Mouse (Mus musculus) CH12.LX (cell line): Measurements from ENCODE around the gene Emc7. TPM values are rescaled to one million over a fixed set of nuclear protein-coding genes. Genes with fewer than 3 reads are reported as not detected.
A peak's percentile ranks its signal among the peaks of the same experiment; 100 is the strongest.

Experiments
- DNase-seq: peaks from one replicate; pipeline ENCODE4 v3.0.0-alpha.2; 2013; ENCODE audit errors: extremely low read depth
- H3K27ac ChIP-seq: 2 replicates; pipeline ENCODE4 v1.5.1; 2012; ENCODE audit warnings: low read depth, mild to moderate bottlenecking, control low read depth, moderate library complexity; ENCODE audit not compliant: insufficient read depth
- H3K27me3 ChIP-seq: replicated peaks from 2 replicates; pipeline ENCODE3; 2012; ENCODE audit warnings: inconsistent platforms
- H3K36me3 ChIP-seq, 2 experiments: replicated peaks in 1 of 2; 2 replicates each; pipeline versions ENCODE3 to v1.6.1; 2012; ENCODE audit warnings: inconsistent platforms in 1 of 2, low read length in 1 of 2, mild to moderate bottlenecking in 1 of 2, mixed read lengths in 1 of 2, moderate library complexity in 1 of 2; ENCODE audit not compliant: control insufficient read depth in 1 of 2, insufficient read depth in 1 of 2
- H3K4me1 ChIP-seq, 2 experiments: 2 replicates each; pipeline ENCODE4 v1.6.1; 2012; ENCODE audit warnings: inconsistent platforms in 1 of 2, moderate library complexity in 1 of 2; ENCODE audit not compliant: insufficient read depth in 2 of 2, control insufficient read depth in 1 of 2
- H3K4me2 ChIP-seq: 2 replicates; pipeline ENCODE4 v1.6.1; 2012; ENCODE audit warnings: low read depth, mild to moderate bottlenecking, control low read depth; ENCODE audit not compliant: poor library complexity, insufficient read depth, severe bottlenecking
- H3K4me3 ChIP-seq, 3 experiments: fragments of 150-350 bp in 1 of 3; sonication (generic) in 1 of 3; replicated peaks in 1 of 3; 2 replicates each; pipeline versions ENCODE3 to v1.5.1; 2011 to 2012; ENCODE audit warnings: low read depth in 2 of 3, low read length in 2 of 3, mild to moderate bottlenecking in 2 of 3, moderate library complexity in 2 of 3, control low read depth in 1 of 3, improper control_type of control experiment in 1 of 3, inconsistent platforms in 1 of 3, mixed read lengths in 1 of 3; ENCODE audit not compliant: poor library complexity in 1 of 3
- H3K79me2 ChIP-seq: replicated peaks from 2 replicates; pipeline ENCODE4 v1.6.1; 2012; ENCODE audit warnings: mild to moderate bottlenecking, moderate library complexity; ENCODE audit not compliant: control insufficient read depth, poor library complexity, insufficient read depth, severe bottlenecking; ENCODE audit errors: extremely low read depth
- H3K9ac ChIP-seq: 2 replicates; pipeline ENCODE4 v1.6.1; 2012; ENCODE audit warnings: low read depth, mild to moderate bottlenecking, control low read depth, moderate library complexity; ENCODE audit not compliant: insufficient read depth
- H3K9me3 ChIP-seq: replicated peaks from 2 replicates; pipeline ENCODE3; 2012; ENCODE audit warnings: low read length, inconsistent platforms, mixed read lengths
- CHD1 ChIP-seq: IDR thresholded peaks from 2 replicates; pipeline ENCODE4 v1.6.1; 2012; ENCODE audit warnings: low read depth, low read length, improper control_type of control experiment, inconsistent platforms
- CHD2 ChIP-seq: IDR thresholded peaks from 2 replicates; pipeline ENCODE4 v1.6.1; 2011; ENCODE audit warnings: low read length, improper control_type of control experiment
- CTCF ChIP-seq, 2 experiments: IDR thresholded peaks in 1 of 2; conservative IDR thresholded peaks in 1 of 2; 2 replicates each; pipeline ENCODE4 v1.5.1; 2011 to 2012; ENCODE audit warnings: low read depth in 2 of 2, low read length in 2 of 2, improper control_type of control experiment in 1 of 2, inconsistent platforms in 1 of 2, mild to moderate bottlenecking in 1 of 2, moderate library complexity in 1 of 2
- E2F4 ChIP-seq: IDR thresholded peaks from 2 replicates; pipeline ENCODE4 v1.6.1; 2011; ENCODE audit warnings: low read depth, low read length, improper control_type of control experiment; ENCODE audit not compliant: insufficient replicate concordance
- ELF1 ChIP-seq: IDR thresholded peaks from 2 replicates; pipeline ENCODE4 v1.6.1; 2014; ENCODE audit warnings: low read depth, mild to moderate bottlenecking, inconsistent platforms, low read length, improper control_type of control experiment
- JUN ChIP-seq: IDR thresholded peaks from 2 replicates; pipeline ENCODE4 v1.6.1; 2011; ENCODE audit warnings: low read depth, mild to moderate bottlenecking, low read length, improper control_type of control experiment, moderate library complexity; ENCODE audit not compliant: insufficient read depth
- JUND ChIP-seq: conservative IDR thresholded peaks from 2 replicates; pipeline ENCODE4 v1.6.1; 2011; ENCODE audit warnings: low read depth, low read length, improper control_type of control experiment
- KAT2A ChIP-seq: IDR thresholded peaks from 2 replicates; pipeline ENCODE4 v1.6.1; 2012; ENCODE audit warnings: low read length, improper control_type of control experiment, inconsistent platforms; ENCODE audit not compliant: insufficient replicate concordance
- MAFK ChIP-seq: IDR thresholded peaks from 2 replicates; pipeline ENCODE4 v1.6.1; 2011; ENCODE audit warnings: low read length, improper control_type of control experiment; ENCODE audit not compliant: insufficient replicate concordance
- MAZ ChIP-seq: IDR thresholded peaks from 2 replicates; pipeline ENCODE4 v1.6.1; 2012; ENCODE audit warnings: low read depth, mild to moderate bottlenecking, inconsistent platforms, low read length, improper control_type of control experiment, moderate library complexity
- MYC ChIP-seq: IDR thresholded peaks from 2 replicates; pipeline ENCODE4 v1.6.1; 2011; ENCODE audit warnings: low read depth, mild to moderate bottlenecking, improper control_type of control experiment, low read length
- POLR2A ChIP-seq: IDR thresholded peaks from 2 replicates; pipeline ENCODE4 v1.6.1; 2011; ENCODE audit warnings: low read depth, mild to moderate bottlenecking, improper control_type of control experiment, low read length
- RAD21 ChIP-seq: IDR thresholded peaks from 2 replicates; pipeline ENCODE4 v1.6.1; 2011; ENCODE audit warnings: low read depth, mild to moderate bottlenecking, low read length, improper control_type of control experiment, moderate library complexity
- SIN3A ChIP-seq: IDR thresholded peaks from 2 replicates; pipeline ENCODE4 v1.6.1; 2012; ENCODE audit warnings: low read length, improper control_type of control experiment, inconsistent platforms
- SMC3 ChIP-seq: IDR thresholded peaks from 2 replicates; pipeline ENCODE4 v1.6.1; 2011; ENCODE audit warnings: low read depth, low read length, improper control_type of control experiment
- ZNF384 ChIP-seq: IDR thresholded peaks from 2 replicates; pipeline ENCODE4 v1.6.1; 2012; ENCODE audit warnings: low read depth, low read length, improper control_type of control experiment, inconsistent platforms
- dilution Hi-C: fragments of 300-500 bp; cut with MboI; formaldehyde crosslinking; loops from 2 replicates; pipeline ENCODE4 v1.14.3; 2020; ENCODE audit warnings: low sequenced_read_pairs; ENCODE audit not compliant: extremely low pct_unique_long_range_greater_than_20kb, extremely low pct_ligation_motif_present
- in situ Hi-C: fragments of 300-500 bp; cut with MboI; formaldehyde crosslinking; loops from 3 replicates; pipeline ENCODE4 v1.14.3; 2019; ENCODE audit warnings: low sequenced_read_pairs, low pct_ligation_motif_present, low pct_unique_long_range_greater_than_20kb, mixed read lengths
- polyA plus RNA-seq: library from polyadenylated mRNA; unstranded; fragments of >175 nt; gene quantifications from 2 replicates; pipeline ENCODE4 v1.2.1, GENCODE M21; 2012; ENCODE audit warnings: low read depth; ENCODE audit not compliant: insufficient read length
- total RNA-seq, 2 experiments: library from RNA; depleted of rRNA; stranded (reverse); fragments of 300-350 nt in 1 of 2; fragments of >200 nt in 1 of 2; gene quantifications; 2 replicates each; pipeline ENCODE4 v1.2.3; 2012 to 2014

The Emc7 gene
- total and polyA plus RNA-seq, 3 experiments, result 16.5 to 26.6 (median 25.6) TPM

DNA sequence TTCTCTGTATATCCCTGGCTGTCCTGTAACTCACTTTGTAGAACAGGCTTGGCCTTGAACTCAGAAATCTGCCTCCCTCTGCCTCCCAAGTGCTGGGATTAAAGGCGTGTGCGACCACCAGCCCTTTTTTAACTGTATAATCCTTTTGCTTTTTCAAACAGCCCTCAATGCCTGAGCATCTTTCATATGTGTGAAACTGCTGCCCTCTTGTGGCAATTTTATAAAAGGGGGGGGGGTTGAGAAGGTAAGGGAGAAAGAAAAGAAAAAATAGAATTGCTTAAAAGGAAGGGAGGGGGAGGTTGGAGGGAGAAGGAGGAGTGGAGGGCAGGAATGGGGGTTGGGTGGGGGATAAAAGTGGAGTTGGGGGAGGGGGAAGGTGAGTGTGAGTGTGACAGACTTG lies 26.8 kb downstream of the Emc7 start:
- no peaks in the 10 kb centered on the region for H3K36me3 ChIP-seq
- no peaks in the 10 kb centered on the region for H3K4me1 ChIP-seq
- TF ChIP-seq MYC, result no peak
- peak in 1 of 2 experiments; percentile 81; a peak in 2 of 4 replicates for TF ChIP-seq CTCF (conservative IDR thresholded peaks at IDR 0.05 in 1 of 2, IDR thresholded peaks at IDR 0.05 in 1 of 2; ENCODE audit: low read depth in 2 of 2, low read length in 2 of 2)
- TF ChIP-seq RAD21, result peak; percentile 75
- TF ChIP-seq ZNF384, result peak; percentile 68
- no peak for TF ChIP-seq POLR2A
- no peak for TF ChIP-seq SIN3A
- TF ChIP-seq ELF1, result no peak
- peak; percentile 61 for TF ChIP-seq SMC3
- TF ChIP-seq JUND, result no peak
- TF ChIP-seq KAT2A, result no peak
- TF ChIP-seq CHD2, result no peak
- peak; percentile 97 for TF ChIP-seq MAZ
- no peak for TF ChIP-seq MAFK
- no peak for TF ChIP-seq CHD1
- no peak for TF ChIP-seq E2F4
- TF ChIP-seq, all 38 proteins: peak for 5
- Histone ChIP-seq H3K4me3 (no peak overlapping the region), H3K9ac (no peak overlapping the region), H3K4me2 (0 out of 2 replicates have a peak overlapping the region, but pooled peaks have one; percentile 48), H3K27me3 (no peaks in the 10 kb centered on the region), H3K79me2 (no peaks in the 10 kb centered on the region), H3K27ac (no peak overlapping the region), H3K9me3 (no peaks in the 10 kb centered on the region)
- in situ Hi-C loops, result no loop called here
- peak; percentile 62 for DNase-seq
- dilution Hi-C loops, result no loop called here

DNA sequence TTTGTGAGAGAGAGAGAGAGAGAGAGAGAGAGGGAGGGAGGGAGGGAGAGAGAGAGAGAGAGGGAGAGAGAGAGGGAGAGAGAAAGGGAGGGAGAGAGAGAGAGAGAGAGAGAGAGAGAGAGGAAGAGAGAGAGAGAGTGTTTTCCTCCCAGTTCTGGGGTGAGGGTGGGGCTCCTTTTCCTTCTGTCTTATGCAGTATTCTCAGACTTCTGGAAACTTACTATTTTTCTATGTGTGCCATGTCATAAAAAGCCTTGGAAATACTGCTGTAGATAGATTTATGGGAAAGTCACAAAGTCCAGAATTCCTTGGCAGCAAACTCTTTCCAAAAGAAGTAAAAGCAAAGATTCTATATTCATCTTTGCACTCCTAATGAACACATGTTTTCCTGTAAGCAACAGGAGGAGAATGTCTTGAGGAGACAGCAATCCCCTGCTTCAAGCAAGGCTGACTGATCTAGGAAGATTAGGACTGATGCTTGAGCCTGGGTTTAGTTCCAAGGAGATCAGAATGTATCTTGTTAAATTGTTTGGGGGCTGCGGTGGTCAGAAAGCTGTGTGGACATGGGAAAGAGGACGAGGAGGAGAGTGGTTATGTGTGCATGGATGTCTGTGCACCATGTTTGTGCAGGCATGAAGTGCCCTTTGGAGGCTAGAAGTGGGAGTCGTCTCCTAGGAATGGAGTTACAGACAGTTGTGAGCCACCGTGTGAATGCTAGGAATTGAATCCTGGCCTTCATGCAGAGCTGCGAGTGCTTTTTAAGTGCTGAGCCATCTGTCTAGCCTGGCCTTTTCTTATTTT lies 27.9 kb downstream of the Emc7 start:
- Histone ChIP-seq H3K9me3 (no peaks in the 10 kb centered on the region), H3K4me3 (no peak overlapping the region), H3K27me3 (no peaks in the 10 kb centered on the region), H3K27ac (no peak overlapping the region), H3K4me2 (no peak overlapping the region), H3K36me3 (no peaks in the 10 kb centered on the region), H3K4me1 (no peaks in the 10 kb centered on the region), H3K9ac (no peak overlapping the region), H3K79me2 (no peaks in the 10 kb centered on the region)
- dilution Hi-C loops (no loop called here), in situ Hi-C loops (no loop called here)
- TF ChIP-seq ELF1, result no peak
- TF ChIP-seq JUN, result no peak
- no peak for TF ChIP-seq CTCF (conservative IDR thresholded peaks at IDR 0.05 in 1 of 2, IDR thresholded peaks at IDR 0.05 in 1 of 2; ENCODE audit: low read depth in 2 of 2, low read length in 2 of 2)
- DNase-seq, result no peak
